Mouse (Mus musculus): Measurements from ENCODE around the gene Anapc11. TPM values are rescaled to one million over a fixed set of nuclear protein-coding genes. Genes with fewer than 3 reads are reported as not detected.

The Anapc11 gene
- polyA plus RNA-seq, 1 experiment from 2014 or later, result 126 TPM

DNA sequence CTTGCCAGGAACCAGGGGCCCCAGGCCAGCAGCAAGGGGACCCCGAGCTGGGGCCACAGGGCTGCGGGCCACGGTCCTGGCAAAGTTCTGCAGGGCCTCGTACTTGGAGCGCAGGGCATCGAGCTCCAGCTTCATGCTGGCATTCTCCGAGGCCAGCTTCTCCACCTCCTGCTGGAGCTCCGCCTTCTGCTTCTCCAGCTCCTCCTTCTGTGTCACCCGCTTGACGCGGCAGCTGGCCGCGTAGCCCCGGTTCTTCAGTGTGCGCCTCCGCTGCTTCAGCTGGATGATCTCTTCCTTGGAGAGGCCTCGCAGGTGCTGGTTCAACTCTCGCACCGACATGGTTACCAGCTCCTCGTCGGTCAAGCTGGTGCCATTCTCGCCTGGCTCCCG is 31.1 kb downstream of the Anapc11 start:
- Histone ChIP-seq H3K27ac (replicated peaks) (peak overlapping the region; percentile 97), H3K36me3 (ENCODE audit: control insufficient read depth, insufficient read depth, low read length) (no peaks in the 10 kb centered on the region), H3K4me2 (replicated peaks; ENCODE audit: low read depth) (peak overlapping the region; percentile 82), H3K9ac (ENCODE audit: low read length) (peak overlapping the region; percentile 51), H3K27me3 (ENCODE audit: control insufficient read depth, insufficient read depth, low read length) (no peaks in the 10 kb centered on the region), H3K9me3 (ENCODE audit: control insufficient read depth, low read length) (no peaks in the 10 kb centered on the region), H3K4me1 (replicated peaks; ENCODE audit: control insufficient read depth, insufficient read depth) (peaks cover 11% of the 10 kb centered on the region), H3K4me3 (ENCODE audit: low read depth, low read length) (peak overlapping the region; percentile 18; the same call in 1 of the 2 replicates)
- TF ChIP-seq EP300 (optimal IDR thresholded peaks at IDR 0.05), result no peak
- TF ChIP-seq CTCF (IDR thresholded peaks at IDR 0.05; ENCODE audit: low read depth), result no peak
- peak; percentile 80 for DNase-seq (ENCODE audit: low spot score)
- WGBS, result 53% methylated on average over 23 of the region's 23 CpGs
- ATAC-seq (ENCODE audit: low FRiP score, low TSS enrichment), result no peak

DNA sequence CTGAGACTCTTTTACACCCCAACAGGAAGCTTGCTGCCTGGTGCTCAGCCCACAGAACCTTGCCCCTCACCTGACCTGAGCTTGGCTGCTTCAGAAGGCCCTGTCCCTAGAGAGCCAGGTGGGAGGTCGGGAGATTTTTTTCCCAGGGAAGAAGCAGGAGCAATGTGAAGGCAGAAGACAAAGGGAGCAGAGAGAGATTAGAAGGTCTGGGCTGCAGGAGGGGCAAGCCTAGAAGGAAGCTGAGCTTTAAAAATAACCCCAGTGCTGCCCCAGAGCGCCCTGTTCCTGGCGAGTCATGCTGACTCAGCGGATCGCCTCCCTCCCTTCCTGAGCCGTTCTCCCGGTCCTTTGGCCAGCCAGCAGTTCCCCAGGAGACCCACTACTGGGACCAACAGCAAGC is 31.7 kb downstream of the Anapc11 start:
- Histone ChIP-seq H3K4me2 (replicated peaks; ENCODE audit: low read depth) (peak overlapping the region; percentile 82), H3K9ac (ENCODE audit: low read length) (peak overlapping the region; percentile 51), H3K9me3 (ENCODE audit: control insufficient read depth, low read length) (no peaks in the 10 kb centered on the region), H3K36me3 (ENCODE audit: control insufficient read depth, insufficient read depth, low read length) (no peaks in the 10 kb centered on the region), H3K4me3 (ENCODE audit: low read depth, low read length) (peak overlapping the region; percentile 18), H3K27me3 (ENCODE audit: control insufficient read depth, insufficient read depth, low read length) (no peaks in the 10 kb centered on the region), H3K27ac (replicated peaks) (peak overlapping the region; percentile 97), H3K4me1 (replicated peaks; ENCODE audit: control insufficient read depth, insufficient read depth) (peaks cover 11% of the 10 kb centered on the region)
- peak; percentile 20; the same call in 1 of the 2 replicates for ATAC-seq (ENCODE audit: low FRiP score, low TSS enrichment)
- 26% methylated on average over 7 of the region's 7 CpGs for WGBS
- TF ChIP-seq CTCF (IDR thresholded peaks at IDR 0.05; ENCODE audit: low read depth) (no peak), EP300 (optimal IDR thresholded peaks at IDR 0.05) (no peak)
- DNase-seq (ENCODE audit: low spot score), result peak; percentile 88

DNA sequence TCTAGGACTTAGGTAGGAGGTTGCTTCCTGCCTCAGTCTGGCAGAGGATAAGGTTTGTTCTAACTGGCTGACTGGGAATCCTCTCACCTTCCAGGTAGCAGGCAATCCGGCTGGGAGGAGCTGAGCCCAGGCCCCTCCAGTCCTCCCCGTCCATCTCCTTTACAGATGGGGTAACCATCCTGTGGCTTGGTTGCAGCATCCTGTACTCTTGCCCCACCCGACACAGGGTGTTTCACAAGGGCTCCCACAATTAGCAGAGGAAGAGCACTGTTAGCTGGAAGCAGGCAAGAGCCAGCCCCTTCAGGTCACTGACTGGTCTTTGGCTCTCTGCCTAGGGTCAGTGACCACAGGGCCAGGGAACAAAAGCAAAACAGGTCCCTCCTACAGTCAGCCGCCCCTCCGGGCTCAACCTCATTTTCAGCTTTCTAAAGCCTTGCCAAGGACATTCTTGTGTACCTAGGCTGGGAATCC is 32.2 kb downstream of the Anapc11 start:
- peak overlapping the region; percentile 97 for H3K27ac ChIP-seq (replicated peaks)
- H3K9me3 ChIP-seq (ENCODE audit: control insufficient read depth, low read length), result no peaks in the 10 kb centered on the region
- peak overlapping the region; percentile 82 for H3K4me2 ChIP-seq (replicated peaks; ENCODE audit: low read depth)
- DNase-seq (ENCODE audit: low spot score) (peak; percentile 64), ATAC-seq (ENCODE audit: low FRiP score, low TSS enrichment) (no peak)
- no peaks in the 10 kb centered on the region for H3K36me3 ChIP-seq (ENCODE audit: control insufficient read depth, insufficient read depth, low read length)
- no peaks in the 10 kb centered on the region for H3K27me3 ChIP-seq (ENCODE audit: control insufficient read depth, insufficient read depth, low read length)
- H3K4me1 ChIP-seq (replicated peaks; ENCODE audit: control insufficient read depth, insufficient read depth), result peaks cover 8% of the 10 kb centered on the region
- peak overlapping the region; percentile 18 for H3K4me3 ChIP-seq (ENCODE audit: low read depth, low read length)
- WGBS, result 47% methylated on average over 5 of the region's 5 CpGs
- peak overlapping the region; percentile 51 for H3K9ac ChIP-seq (ENCODE audit: low read length)
- TF ChIP-seq EP300 (optimal IDR thresholded peaks at IDR 0.05) (no peak), CTCF (IDR thresholded peaks at IDR 0.05; ENCODE audit: low read depth) (no peak)

DNA sequence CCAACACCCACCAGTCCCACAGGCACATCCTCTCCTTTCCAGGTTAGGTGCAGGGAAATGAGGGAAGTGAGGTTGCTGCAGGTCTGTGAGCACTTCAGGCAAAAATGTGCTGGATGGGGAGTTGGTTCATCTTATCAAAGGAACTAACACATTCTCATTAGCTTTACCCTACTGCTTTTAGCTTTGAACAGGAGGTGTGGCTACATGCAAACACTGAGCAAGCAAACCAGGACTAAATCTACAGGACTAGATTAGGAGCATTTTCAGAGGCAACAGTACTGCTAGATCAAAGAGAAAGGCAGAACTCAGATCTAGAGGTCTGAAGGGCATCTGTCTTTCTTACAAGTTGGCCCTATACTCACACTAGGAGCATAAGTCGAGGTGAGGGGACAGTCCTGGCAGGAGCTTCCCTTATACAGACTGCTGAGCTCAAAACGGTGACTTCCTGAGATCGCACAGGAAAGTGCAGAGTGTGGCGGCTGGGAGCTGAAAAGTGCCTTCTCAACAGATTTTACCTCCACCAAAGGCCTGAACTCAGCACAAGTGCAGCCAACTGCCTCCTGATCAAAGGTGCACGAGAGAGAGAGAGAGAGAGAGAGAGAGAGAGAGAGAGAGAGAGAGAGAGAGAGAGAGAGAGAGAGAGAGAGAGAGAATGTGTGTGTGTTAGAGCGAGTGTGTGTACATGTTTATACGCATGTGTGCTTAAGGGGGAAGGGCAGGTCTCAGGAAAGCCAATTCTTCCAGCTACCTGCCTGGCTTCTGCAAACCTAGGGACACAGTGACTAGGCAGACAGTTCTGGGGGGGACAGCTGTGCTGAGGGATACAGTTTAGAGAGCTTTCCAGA is 32.9 kb downstream of the Anapc11 start:
- ATAC-seq (ENCODE audit: low FRiP score, low TSS enrichment) (peak; percentile 25), DNase-seq (ENCODE audit: low spot score) (peak; percentile 54)
- peaks cover 8% of the 10 kb centered on the region for H3K4me1 ChIP-seq (replicated peaks; ENCODE audit: control insufficient read depth, insufficient read depth)
- H3K27ac ChIP-seq (replicated peaks), result peak overlapping the region; percentile 97
- H3K9ac ChIP-seq (ENCODE audit: low read length), result peak overlapping the region; percentile 94
- no peaks in the 10 kb centered on the region for H3K36me3 ChIP-seq (ENCODE audit: control insufficient read depth, insufficient read depth, low read length)
- 27% methylated on average over 7 of the region's 7 CpGs for WGBS
- no peak for TF ChIP-seq CTCF (IDR thresholded peaks at IDR 0.05; ENCODE audit: low read depth)
- TF ChIP-seq EP300 (optimal IDR thresholded peaks at IDR 0.05), result no peak
- peak overlapping the region; percentile 82 for H3K4me2 ChIP-seq (replicated peaks; ENCODE audit: low read depth)
- H3K9me3 ChIP-seq (ENCODE audit: control insufficient read depth, low read length), result no peaks in the 10 kb centered on the region
- no peak overlapping the region for H3K4me3 ChIP-seq (ENCODE audit: low read depth, low read length)
- no peaks in the 10 kb centered on the region for H3K27me3 ChIP-seq (ENCODE audit: control insufficient read depth, insufficient read depth, low read length)

DNA sequence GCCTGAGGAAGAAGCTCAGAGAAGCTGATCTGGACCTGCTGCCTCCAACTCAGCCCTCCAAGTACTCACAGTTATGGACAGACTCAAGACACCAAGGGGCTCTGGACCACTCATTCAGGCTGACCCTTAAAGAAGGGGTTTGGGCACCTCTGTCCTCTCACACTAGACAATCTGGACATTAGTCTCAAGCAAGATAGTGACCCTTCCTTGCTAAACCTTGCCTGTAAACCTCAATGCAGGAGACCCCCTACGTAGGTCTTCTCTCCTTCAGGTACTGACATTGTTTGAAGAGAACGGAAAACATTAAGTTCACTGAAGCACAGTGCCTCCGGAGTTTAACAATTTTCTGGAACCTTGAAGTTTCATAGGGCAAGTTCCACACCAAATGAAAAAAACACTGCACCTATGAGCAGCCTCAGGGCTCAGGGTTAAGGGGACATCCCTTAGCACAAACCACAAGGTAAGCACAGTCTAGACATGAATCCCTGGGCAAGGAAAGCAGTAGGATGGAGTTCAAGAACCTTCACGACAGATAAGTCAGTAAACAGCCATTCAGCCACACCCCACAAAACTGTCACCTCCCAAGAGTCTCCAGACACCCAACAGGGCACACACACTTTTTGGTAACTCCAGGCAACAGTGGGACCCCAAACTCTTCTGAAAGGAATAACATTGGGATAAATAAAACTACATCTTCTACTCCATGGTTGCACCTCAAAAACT is 33.7 kb downstream of the Anapc11 start:
- Histone ChIP-seq H3K27me3 (ENCODE audit: control insufficient read depth, insufficient read depth, low read length) (no peaks in the 10 kb centered on the region), H3K27ac (replicated peaks) (peak overlapping the region; percentile 97), H3K36me3 (ENCODE audit: control insufficient read depth, insufficient read depth, low read length) (no peaks in the 10 kb centered on the region), H3K4me3 (ENCODE audit: low read depth, low read length) (peak overlapping the region; percentile 89), H3K4me2 (replicated peaks; ENCODE audit: low read depth) (peak overlapping the region; percentile 82), H3K9me3 (ENCODE audit: control insufficient read depth, low read length) (no peaks in the 10 kb centered on the region), H3K4me1 (replicated peaks; ENCODE audit: control insufficient read depth, insufficient read depth) (peaks cover 8% of the 10 kb centered on the region), H3K9ac (ENCODE audit: low read length) (peak overlapping the region; percentile 94)
- ATAC-seq (ENCODE audit: low FRiP score, low TSS enrichment) (no peak), DNase-seq (ENCODE audit: low spot score) (peak; percentile 24)
- WGBS, result 44% methylated on average over 4 of the region's 4 CpGs
- TF ChIP-seq CTCF (IDR thresholded peaks at IDR 0.05; ENCODE audit: low read depth), result no peak
- TF ChIP-seq EP300 (optimal IDR thresholded peaks at IDR 0.05), result no peak
